Mouse (Mus musculus) urinary bladder, postnatal 10 days (tissue): ENCODE measurements around the gene Pde8b.

ENCODE experiments used
- DNase-seq: peaks from one replicate; pipeline ENCODE4 v3.0.0; 2022; ENCODE audit warnings: low spot score

The Pde8b gene

DNA sequence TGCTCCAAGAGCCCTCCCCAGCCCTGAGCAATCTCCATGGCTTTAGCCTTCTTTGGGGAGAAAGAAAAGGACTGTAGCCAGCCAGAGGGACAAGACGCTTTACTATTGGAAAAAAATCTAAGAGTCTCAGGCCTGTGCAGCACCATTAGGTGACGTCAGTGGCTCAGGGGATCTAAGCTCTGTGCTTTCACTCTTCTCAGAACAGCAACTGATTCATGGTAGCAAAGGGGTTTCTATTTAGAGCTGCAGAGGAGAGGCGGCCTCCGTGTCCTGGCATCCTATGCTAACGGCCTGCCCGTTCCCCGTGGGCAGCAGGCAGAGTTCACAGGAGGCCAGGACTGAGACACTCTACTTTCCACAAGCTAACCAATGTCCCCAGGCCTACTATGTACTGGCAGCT is 169.1 kb downstream of the Pde8b start:
- no peak for DNase-seq

- DNase-seq: no peak
Observed at GRCm38 (mm10) chr13:95078492-95078891, 171.6 kb downstream of the Pde8b start.

GRCm38 (mm10) chr13:95077688-95078087 is 172.4 kb downstream of the Pde8b start:
- DNase-seq: no peak

DNA sequence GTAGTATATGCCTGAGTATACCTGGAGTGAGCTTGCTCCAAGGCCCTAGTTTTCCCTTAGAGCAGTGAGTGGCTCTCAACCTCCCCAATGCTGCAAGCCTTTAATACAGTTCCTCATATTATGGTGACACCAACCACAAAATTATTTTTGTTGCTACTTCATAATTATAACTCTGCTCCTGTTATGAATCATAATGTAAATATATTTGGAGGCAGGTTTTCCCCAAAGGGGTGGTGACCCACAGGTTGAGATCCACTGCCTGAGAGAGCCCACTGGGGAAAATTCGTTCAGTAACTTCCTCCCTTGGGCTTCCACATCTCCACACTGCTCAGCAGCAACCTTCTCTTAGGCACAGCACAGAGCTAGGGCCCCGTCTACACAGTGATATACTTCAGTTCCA is 174.0 kb downstream of the Pde8b start:
- DNase-seq: no peak

DNA sequence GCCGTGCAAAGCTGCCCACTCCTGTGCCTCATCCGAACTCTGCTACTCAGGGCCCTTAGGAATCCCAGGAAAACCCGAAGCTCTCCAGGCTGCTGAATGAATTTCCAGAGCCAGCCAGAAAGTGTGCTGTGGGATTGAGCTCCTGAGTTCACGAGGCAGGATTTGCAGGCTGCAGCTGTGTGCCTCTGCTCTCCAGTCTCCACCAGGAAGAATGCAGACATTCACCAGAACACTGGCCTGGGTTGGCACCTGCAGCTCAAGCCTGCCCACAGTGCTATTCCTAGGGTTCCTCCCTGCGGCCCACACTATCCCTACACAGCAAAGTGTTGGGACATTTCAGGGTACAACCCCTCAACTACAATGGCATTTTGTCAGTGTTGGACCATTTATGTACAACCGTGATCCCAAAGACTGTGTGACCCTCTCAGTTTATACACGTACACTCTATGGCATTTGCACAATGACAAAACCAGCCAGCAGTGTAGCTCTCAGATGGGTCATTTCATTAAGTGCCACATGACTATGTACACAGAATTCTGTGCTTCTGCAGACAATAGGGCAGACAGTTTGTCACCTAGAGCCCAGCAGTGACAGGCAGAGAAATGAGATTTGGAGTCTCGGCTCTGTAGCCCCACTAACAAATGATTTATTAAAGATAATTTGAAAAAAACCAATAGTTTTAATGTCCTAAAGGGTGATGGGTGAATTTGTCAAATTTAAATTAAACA is 176.5 kb downstream of the Pde8b start:
- no peak for DNase-seq

DNA sequence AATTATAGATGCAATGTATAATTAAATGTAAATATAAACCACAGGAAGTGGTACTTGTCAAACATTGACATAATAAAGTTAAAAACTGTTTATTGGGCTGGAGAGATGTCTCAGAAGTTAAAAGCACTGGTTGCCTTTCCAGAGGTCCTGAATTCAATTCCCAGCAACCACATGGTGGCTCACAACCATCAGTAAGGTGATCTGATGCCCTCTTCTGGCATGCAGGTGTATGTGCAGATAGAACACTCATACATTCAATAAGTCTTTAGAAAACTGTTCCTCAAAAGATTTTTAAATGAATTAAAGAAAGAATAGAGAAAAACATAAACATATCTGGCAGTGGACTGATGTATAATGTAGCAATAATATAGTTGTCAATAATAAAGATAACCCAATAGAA is 179.9 kb downstream of the Pde8b start:
- no peak for DNase-seq

DNA sequence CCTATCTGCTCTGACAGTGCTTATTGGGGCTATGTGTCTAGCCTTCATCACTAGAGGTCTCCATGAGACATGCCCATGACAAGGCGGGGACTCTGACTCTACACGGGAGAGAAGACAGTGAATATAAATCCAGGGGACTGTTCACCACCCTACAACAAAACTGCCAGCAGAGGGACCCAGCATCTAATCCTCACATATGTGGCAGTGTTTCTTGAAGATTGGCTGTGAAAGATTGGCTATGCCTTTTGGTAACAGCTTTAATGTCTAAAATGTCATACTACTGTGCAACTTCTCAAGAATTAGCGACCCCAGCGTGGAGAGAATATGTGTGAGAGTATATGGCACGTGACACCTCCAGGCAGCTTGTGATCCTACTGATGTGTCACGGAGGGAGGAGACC is 182.3 kb downstream of the Pde8b start:
- DNase-seq: no peak

GRCm38 (mm10) chr13:95063390-95064017 is 186.6 kb downstream of the Pde8b start:
- DNase-seq: no peak

- DNase-seq: no peak
Observed at GRCm38 (mm10) chr13:95058885-95059284, 191.3 kb downstream of the Pde8b start.

- DNase-seq: no peak
Observed at GRCm38 (mm10) chr13:95056501-95057280, 193.4 kb downstream of the Pde8b start.

DNA sequence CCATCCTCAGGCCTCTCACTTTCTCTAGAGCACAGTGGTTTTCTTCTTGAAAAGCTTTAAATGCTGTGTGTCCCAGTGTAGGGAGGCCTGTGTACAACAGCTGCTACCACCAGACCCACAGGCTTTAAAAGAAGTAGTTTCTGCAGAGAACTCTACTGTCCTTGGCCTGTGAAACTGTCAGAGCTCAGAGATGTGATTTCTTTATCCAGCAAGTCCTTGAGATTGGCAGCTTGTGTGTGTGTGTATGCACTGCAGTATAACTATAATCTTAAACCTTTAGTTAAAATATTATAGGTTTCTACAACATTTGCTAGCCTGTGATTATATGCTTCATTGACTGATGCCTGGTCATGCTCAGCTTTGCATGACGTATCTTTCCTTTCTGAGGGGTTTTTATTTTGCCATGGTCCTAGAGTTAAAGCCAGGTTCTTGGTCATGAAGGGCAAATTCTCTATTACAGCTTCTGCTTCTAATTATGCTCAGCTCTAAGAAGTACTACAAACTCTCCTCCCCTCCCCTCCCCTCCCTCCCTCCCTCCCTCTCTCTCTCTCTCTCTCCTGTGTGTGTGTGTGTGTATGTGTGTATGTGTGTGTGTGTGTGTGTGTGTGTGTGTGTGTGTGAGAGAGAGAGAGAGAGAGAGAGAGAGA is 194.3 kb downstream of the Pde8b start:
- no peak for DNase-seq

DNA sequence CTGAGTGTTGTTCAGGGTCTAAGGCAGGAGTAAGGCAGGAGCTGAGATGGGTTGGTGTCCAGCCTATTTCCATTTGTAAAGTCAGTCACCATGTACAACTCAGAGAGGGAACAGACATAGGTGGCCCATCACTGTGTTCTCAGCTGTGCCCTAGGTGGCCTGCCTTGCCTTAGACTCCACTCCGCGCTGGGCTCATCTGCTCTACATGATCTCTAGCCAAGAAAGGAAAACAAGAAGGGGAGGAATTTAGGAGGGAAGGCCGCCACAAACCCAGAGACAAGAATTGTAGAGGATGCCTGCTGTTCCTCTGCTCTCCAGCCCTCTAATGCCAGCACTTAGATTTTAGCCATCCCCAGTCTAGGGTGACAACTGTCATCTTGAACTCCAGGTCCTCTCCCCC is 197.7 kb downstream of the Pde8b start:
- no peak for DNase-seq

DNA sequence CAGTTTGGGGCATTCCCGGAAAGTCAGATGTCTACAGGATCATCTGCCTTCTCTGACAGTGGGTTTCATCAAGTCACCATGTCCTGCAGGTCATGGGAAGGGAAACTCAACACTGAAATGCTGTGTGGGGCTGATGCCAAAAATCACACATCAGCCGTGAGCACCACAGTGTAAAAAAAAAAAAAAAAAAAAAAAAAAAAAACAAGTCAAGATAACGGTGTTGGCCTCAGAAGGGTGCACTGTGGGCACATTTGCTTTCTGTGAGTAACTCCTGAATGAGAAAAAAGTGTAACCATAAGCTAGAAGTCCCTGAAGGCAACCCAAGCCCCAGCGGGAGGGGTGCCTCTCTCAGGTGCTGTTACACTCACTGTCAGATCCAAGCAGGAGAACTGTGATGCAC is 199.7 kb downstream of the Pde8b start:
- DNase-seq: no peak

GRCm38 (mm10) chr13:95044108-95044507 is 206.0 kb downstream of the Pde8b start:
- no peak for DNase-seq

DNA sequence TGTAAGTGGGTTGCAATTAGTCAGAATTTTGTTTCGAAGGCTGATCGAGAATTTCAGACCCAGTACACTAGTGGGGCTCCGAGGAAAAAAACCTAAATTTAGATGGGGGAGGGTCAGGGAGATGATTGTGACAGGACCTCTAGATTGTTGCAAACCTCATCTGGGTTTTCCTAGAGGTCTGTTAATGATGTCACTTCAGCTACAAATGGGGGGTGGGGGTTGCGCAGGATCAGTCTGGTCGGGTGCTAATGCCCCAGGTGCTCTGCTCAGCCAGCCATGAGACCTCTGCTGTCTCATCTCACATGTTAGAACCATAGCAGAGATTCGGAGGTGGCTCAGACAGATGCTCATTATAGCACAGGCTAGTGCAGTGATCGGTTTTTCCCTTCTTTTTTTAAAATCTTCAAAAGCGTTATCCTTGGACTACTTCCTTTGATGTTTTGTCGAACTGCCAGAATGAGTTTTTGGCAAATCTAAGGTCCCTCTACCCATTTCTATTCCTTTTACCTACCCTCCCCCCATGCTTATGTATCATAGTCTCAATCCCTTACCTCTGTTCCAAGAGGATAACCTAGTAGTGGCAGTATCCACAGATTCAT is 209.9 kb downstream of the Pde8b start:
- no peak for DNase-seq

DNA sequence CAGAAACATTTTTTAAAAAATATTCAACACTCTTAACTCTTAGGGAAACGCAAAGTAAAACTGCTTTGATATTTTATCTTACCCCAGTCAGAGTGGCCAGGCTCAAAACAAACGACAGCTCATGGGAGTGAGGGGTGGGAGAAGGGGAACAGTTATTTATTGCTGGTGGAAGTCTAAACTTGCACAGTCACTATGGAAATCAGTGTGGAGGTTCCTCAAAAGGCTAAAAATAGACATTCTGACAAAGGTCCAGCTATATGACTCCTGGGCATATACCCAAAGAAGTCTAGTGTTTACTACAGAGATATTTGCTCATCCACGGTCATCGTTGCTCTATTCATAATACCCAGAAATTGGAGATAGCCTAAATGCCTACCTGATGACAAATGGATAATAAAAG is 211.9 kb downstream of the Pde8b start:
- DNase-seq: no peak

GRCm38 (mm10) chr13:95034715-95035114 is 215.4 kb downstream of the Pde8b start:
- no peak for DNase-seq

GRCm38 (mm10) chr13:95034094-95034493 is 216.0 kb downstream of the Pde8b start:
- no peak for DNase-seq

GRCm38 (mm10) chr13:95032973-95033372 is 217.2 kb downstream of the Pde8b start:
- no peak for DNase-seq

DNA sequence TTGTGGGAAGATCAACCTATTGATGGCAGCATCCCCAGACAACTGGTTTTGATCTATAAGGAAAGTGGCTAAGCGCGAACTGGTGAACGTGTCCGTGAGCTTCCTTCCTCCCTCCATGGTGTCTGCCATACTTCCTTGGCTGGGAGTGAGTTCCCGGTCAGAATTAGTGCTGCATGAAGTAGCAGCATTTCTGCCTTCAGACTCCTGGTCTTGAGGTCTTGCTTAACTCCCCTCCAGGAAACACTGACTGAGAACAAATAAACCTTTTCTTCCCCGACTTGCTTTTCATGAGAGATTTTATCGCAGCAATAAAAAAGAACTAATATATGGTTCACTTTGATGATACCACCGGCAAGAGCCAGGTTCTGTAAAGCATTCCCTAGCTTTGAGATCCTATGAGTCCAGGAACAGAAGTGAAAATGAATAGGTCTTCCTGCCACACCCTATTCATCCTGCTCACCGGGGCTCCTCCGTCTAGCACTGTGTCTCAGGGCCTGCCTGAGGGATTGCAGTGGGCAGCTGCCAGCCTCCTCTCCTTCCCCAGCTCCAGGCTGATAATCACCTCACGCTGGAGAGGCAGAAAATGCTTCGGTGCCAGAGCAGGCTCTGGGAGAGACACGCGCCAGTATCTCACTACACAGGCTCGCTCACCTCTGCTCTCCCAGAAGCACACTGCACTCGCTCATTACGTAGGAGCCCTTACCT is 217.9 kb downstream of the Pde8b start:
- no peak for DNase-seq

DNA sequence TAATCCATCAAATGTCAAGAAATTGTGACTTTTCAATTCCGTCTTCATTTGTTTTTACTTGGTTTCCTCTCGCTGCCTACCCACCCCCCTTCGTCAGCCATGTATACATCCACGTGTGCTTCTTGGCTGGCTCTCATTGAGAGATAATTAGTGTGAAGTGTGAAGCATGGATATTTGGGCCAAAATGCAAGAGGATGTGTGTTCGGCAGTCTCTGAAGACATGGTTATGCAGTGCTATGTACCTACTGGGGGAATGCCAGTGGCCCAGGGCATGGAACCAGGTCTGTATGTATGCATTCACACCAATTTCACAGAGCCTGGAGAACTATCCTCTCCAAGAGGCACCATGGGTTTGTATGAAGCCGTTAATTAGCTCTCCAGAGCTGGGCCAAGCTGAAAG is 219.3 kb downstream of the Pde8b start:
- DNase-seq: no peak

- DNase-seq: no peak
Observed at GRCm38 (mm10) chr13:95020216-95020615, 229.9 kb downstream of the Pde8b start.
